Mouse (Mus musculus) ES-E14 (cell line): ENCODE measurements at regions not wholly inside any gene's neighbourhood (a gene's known extent, or its start where the extent isn't known, plus 50 kb on each side); places are given as distances from the start of the nearest gene placed in this dataset.

ENCODE experiments used
- CHD2 ChIP-seq: IDR thresholded peaks from 2 replicates; pipeline ENCODE4 v1.6.1; 2014; ENCODE audit warnings: mild to moderate bottlenecking, low read depth, low read length, inconsistent platforms
- HCFC1 ChIP-seq: IDR thresholded peaks from 2 replicates; pipeline ENCODE4 v1.6.1; 2012; ENCODE audit warnings: low read length, inconsistent platforms, borderline replicate concordance; ENCODE audit not compliant: insufficient read depth
- MAFK ChIP-seq: IDR thresholded peaks from 2 replicates; pipeline ENCODE4 v1.6.1; 2014; ENCODE audit warnings: mild to moderate bottlenecking, low read depth, low read length, inconsistent platforms; ENCODE audit not compliant: insufficient read depth
- ZNF384 ChIP-seq: IDR thresholded peaks from 2 replicates; pipeline ENCODE4 v1.6.1; 2012; ENCODE audit warnings: low read depth, low read length, inconsistent platforms

- TF ChIP-seq ZNF384 (no peak), MAFK (no peak), CHD2 (no peak), HCFC1 (no peak)
Observed at GRCm38 (mm10) chr8:55397046-55397445, 442.4 kb downstream of the Gpm6a start.
